Comparison of ENCODE assay signal across 13 mouse cellular contexts in genomic region chr7:75265241-75265640, GRCm38 (mm10). TPM values are rescaled to one million over a fixed set of nuclear protein-coding genes. Genes with fewer than 3 reads are reported as not detected.
DNase-seq lines count a peak whose midpoint lies in the region; ATAC-seq and TF ChIP-seq lines count a peak whose summit lies in the region.
"Had no signal": no experiment of that assay in that cellular context is flagged by ENCODE, and none has a peak within 500 bp of the region (broad histone marks: within the 10 kb centered on the region; RNA-seq: fewer than 3 reads in every experiment).

No protein-coding gene starts in this region.

- peak; percentile 70 to 78 for DNase-seq in frontal cortex, postnatal 36 days (ENCODE audit: low spot score in 2 of 2)
- no peak for DNase-seq in frontal cortex, postnatal 10 days (ENCODE audit: low spot score in 2 of 2)
- DNase-seq in cerebellum, adult 11 months: peak; percentile 81
- DNase-seq in left cerebral cortex, adult 2 months (ENCODE audit: extremely low spot score in 1 of 2, low spot score in 2 of 2): peak in 1 of 2 experiments; percentile 59
- DNase-seq in spleen, adult 12 weeks (ENCODE audit: low spot score): no peak
- DNase-seq in gastrocnemius, adult 2 months: no peak
- DNase-seq: adrenal gland, postnatal 14 days; embryo, embryonic 11 days had no signal

- no peak overlapping the region for H3K4me3 ChIP-seq in forebrain, embryonic 16.5 days (replicated peaks; ENCODE audit: low read length)
- H3K4me3 ChIP-seq in left cerebral cortex, adult 2 months: no peak overlapping the region
- no peak overlapping the region for H3K4me3 ChIP-seq in gastrocnemius, adult 2 months
- H3K4me3 ChIP-seq: megakaryocyte, embryonic 14.5 days; neural tube, embryonic 15.5 days had no signal

- H3K27me3 ChIP-seq in forebrain, embryonic 16.5 days (replicated peaks; ENCODE audit: control insufficient read depth, insufficient read depth, low read length): no peaks in the 10 kb centered on the region
- H3K27me3 ChIP-seq: neural tube, embryonic 15.5 days; Patski had no signal

- no peak for TF ChIP-seq CTCF in left cerebral cortex, adult 2 months (IDR thresholded peaks at IDR 0.05)
- TF ChIP-seq CTCF in gastrocnemius, adult 2 months (IDR thresholded peaks at IDR 0.05): no peak

- peaks cover 7% of the 10 kb centered on the region for H3K4me1 ChIP-seq in forebrain, embryonic 16.5 days (replicated peaks; ENCODE audit: control insufficient read depth, insufficient read depth, low read length)
- H3K4me1 ChIP-seq: megakaryocyte, embryonic 14.5 days had no signal

- intact Hi-C loops in left cerebral cortex, adult 2 months (cut with DNase I): loop anchor here (5.0 kb wide), 1 partner anchor 128 kb away; no protein-coding TSS in a partner anchor
- intact Hi-C loops in gastrocnemius, adult 2 months (cut with DNase I): no loop called here

- H3K9ac ChIP-seq in forebrain, embryonic 16.5 days (replicated peaks; ENCODE audit: low read depth, low read length): no peak overlapping the region
- H3K9ac ChIP-seq: neural tube, embryonic 15.5 days had no signal

- WGBS in forebrain, embryonic 16.5 days: 43% methylated on average over 4 of the region's 4 CpGs

- no peak overlapping the region for H3K4me2 ChIP-seq in forebrain, embryonic 16.5 days (ENCODE audit: low read length)
- H3K4me2 ChIP-seq: neural tube, embryonic 15.5 days had no signal

- no peaks in the 10 kb centered on the region for H3K9me3 ChIP-seq in forebrain, embryonic 16.5 days (ENCODE audit: control insufficient read depth, low read length)
- H3K9me3 ChIP-seq: megakaryocyte, embryonic 14.5 days; neural tube, embryonic 15.5 days had no signal

- peak overlapping the region; percentile 20 for H3K27ac ChIP-seq in forebrain, embryonic 16.5 days (ENCODE audit: low read length)
- H3K27ac ChIP-seq in left cerebral cortex, adult 2 months: peak overlapping the region; percentile 86
- no peak overlapping the region for H3K27ac ChIP-seq in gastrocnemius, adult 2 months
- H3K27ac ChIP-seq: neural tube, embryonic 15.5 days had no signal

- ATAC-seq in forebrain, embryonic 16.5 days: peak; percentile 81
- no peak for ATAC-seq in granulocyte monocyte progenitor cell, adult 5-6 weeks (replicated peaks; ENCODE audit: poor library complexity, severe bottlenecking)
- ATAC-seq: Patski had no signal

- no peaks in the 10 kb centered on the region for H3K36me3 ChIP-seq in forebrain, embryonic 16.5 days (ENCODE audit: control insufficient read depth, insufficient read depth)
- H3K36me3 ChIP-seq: neural tube, embryonic 15.5 days had no signal

RNA-seq across cellular contexts. Expression of gene Sv2b, which starts 43.8 kb away (rescaled TPM):
- 12.8 and 14.0 TPM in 2 replicates for polyA plus RNA-seq in forebrain, embryonic 16.5 days (2015; fragmentation: Nextera tagmentation; extraction: Ambion mirVana)
- total RNA-seq in left cerebral cortex, adult 2 months (2021): 100 to 1,000 TPM; 348 to 386 TPM
- total RNA-seq in granulocyte monocyte progenitor cell, adult 5-6 weeks (2014; fragmentation: Nextera tagmentation): not detected in 2 replicates
- total RNA-seq in granulocyte monocyte progenitor cell, adult 5-6 weeks (2017): not detected in 2 replicates
- under 1 TPM; 0.43 to 0.45 TPM for total RNA-seq in gastrocnemius, adult 2 months (2021)

Comparison
In these comparisons a context has a peak if more than half of its experiments do, and no peak if none do; other contexts are left out.
1. DNase-seq: peak in frontal cortex, postnatal 36 days (2 of 2) and cerebellum, adult 11 months (single experiment); none in frontal cortex, postnatal 10 days (0 of 2), spleen, adult 12 weeks (single experiment) and gastrocnemius, adult 2 months (single experiment).
2. RNA of gene Sv2b, which starts 43.8 kb away (total RNA-seq): 348 to 386 TPM in left cerebral cortex, adult 2 months; 0.43 to 0.45 TPM in gastrocnemius, adult 2 months and not detected in granulocyte monocyte progenitor cell, adult 5-6 weeks; every median in the first group is over 100 times any median in the second.